ENCODE assay signal across 8 mouse cellular contexts in genomic region chr13:103774119-103774757, GRCm38 (mm10). TPM values are rescaled to one million over a fixed set of nuclear protein-coding genes. Genes with fewer than 3 reads are reported as not detected.
DNase-seq lines count a peak whose midpoint lies in the region; ATAC-seq lines count a peak whose summit lies in the region.

TSS of gene Srek1 (minus strand) at chr13:103774608.

- no peaks in the 10 kb centered on the region for H3K36me3 ChIP-seq in hindbrain, embryonic 13.5 days

- peaks cover 31% of the 10 kb centered on the region for H3K4me1 ChIP-seq in hindbrain, embryonic 13.5 days (replicated peaks)

- peak; percentile 96 for ATAC-seq in hindbrain, embryonic 13.5 days (ENCODE audit: low FRiP score)

- peak within 1 kb of the TSS; percentile 81 for H3K9ac ChIP-seq in hindbrain, embryonic 13.5 days

- H3K27ac ChIP-seq in hindbrain, embryonic 13.5 days, result peak within 1 kb of the TSS; percentile 99

- DNase-seq in NIH3T3 (ENCODE audit: low read depth), result peak; percentile 97
- DNase-seq in cerebellum, postnatal 10 days, result peak; percentile 99
- DNase-seq in frontal cortex, postnatal 14 days (ENCODE audit: low spot score in 2 of 2), result peak; percentile 87 to 94
- DNase-seq in layer of hippocampus, postnatal 25 days (ENCODE audit: extremely low spot score in 1 of 2, low spot score in 1 of 2), result peak; percentile 92 to 97
- peak; percentile 92 for DNase-seq in lung, postnatal 25 days (ENCODE audit: low spot score)
- peak; percentile 98 for DNase-seq in retina, embryonic 14.5 days (ENCODE audit: low spot score)
- peak; percentile 94 for DNase-seq in thymus, postnatal 4 days

- H3K4me3 ChIP-seq in hindbrain, embryonic 13.5 days, result peak within 1 kb of the TSS; percentile 66

- under 1% methylated on average over 72 of the region's 81 CpGs for WGBS in hindbrain, embryonic 13.5 days

- no peaks in the 10 kb centered on the region for H3K9me3 ChIP-seq in hindbrain, embryonic 13.5 days

- peak within 1 kb of the TSS; percentile 68 for H3K4me2 ChIP-seq in hindbrain, embryonic 13.5 days

- peaks cover 5% of the 10 kb centered on the region; the same call in 1 of the 2 replicates for H3K27me3 ChIP-seq in hindbrain, embryonic 13.5 days

RNA-seq across cellular contexts. Expression of gene Srek1, which starts in this region (rescaled TPM):
- polyA plus RNA-seq in hindbrain, embryonic 13.5 days (2015; fragmentation: Nextera tagmentation; extraction: Ambion mirVana), result 84.9 and 88.7 TPM in 2 replicates
- 10 to 100 TPM; 63.4 to 95.1 TPM for total RNA-seq in layer of hippocampus, postnatal 25 days (2021)

Comparison
In these comparisons a context has a peak if more than half of its experiments do, and no peak if none do; other contexts are left out.
1. Peak in every context shown above with its lines: DNase-seq, ATAC-seq, H3K4me3 ChIP-seq and H3K27ac ChIP-seq.